Mouse (Mus musculus): Measurements from ENCODE around the gene Ranbp10. TPM values are rescaled to one million over a fixed set of nuclear protein-coding genes. Genes with fewer than 3 reads are reported as not detected.

The Ranbp10 gene
- polyA plus RNA-seq, 1 experiment from 2014 or later, result 11.3 TPM

GRCm38 (mm10) chr8:105788241-105788640, 38.9 kb downstream of the Ranbp10 start:
- Histone ChIP-seq H3K27ac (ENCODE audit: poor library complexity, severe bottlenecking) (no peak overlapping the region), H3K4me3 (no peak overlapping the region), H3K4me1 (replicated peaks) (peaks cover 10% of the 10 kb centered on the region; the same call in 1 of the 2 replicates), H3K36me3 (peaks cover 36% of the 10 kb centered on the region), H3K9ac (no peak overlapping the region), H3K27me3 (replicated peaks) (no peaks in the 10 kb centered on the region), H3K4me2 (no peak overlapping the region), H3K9me3 (replicated peaks) (no peaks in the 10 kb centered on the region)
- no peak for ATAC-seq (ENCODE audit: insufficient number of reproducible peaks, low FRiP score)
- WGBS, result 87% methylated on average over 2 of the region's 2 CpGs

GRCm38 (mm10) chr8:105780298-105780697, 46.9 kb downstream of the Ranbp10 start:
- WGBS, result 88% methylated on average over 5 of the region's 5 CpGs
- H3K36me3 ChIP-seq, result peaks cover 82% of the 10 kb centered on the region
- ATAC-seq (ENCODE audit: insufficient number of reproducible peaks, low FRiP score), result no peak

GRCm38 (mm10) chr8:105777833-105778232, 49.3 kb downstream of the Ranbp10 start:
- H3K27me3 ChIP-seq (replicated peaks), result no peaks in the 10 kb centered on the region
- no peak overlapping the region for H3K4me3 ChIP-seq
- no peak overlapping the region for H3K27ac ChIP-seq (ENCODE audit: poor library complexity, severe bottlenecking)
- ATAC-seq (ENCODE audit: insufficient number of reproducible peaks, low FRiP score), result no peak
- H3K4me2 ChIP-seq, result no peak overlapping the region
- 64% methylated on average over 2 of the region's 2 CpGs for WGBS
- no peak overlapping the region for H3K9ac ChIP-seq
- no peaks in the 10 kb centered on the region for H3K4me1 ChIP-seq (replicated peaks)
- H3K36me3 ChIP-seq, result peaks cover 88% of the 10 kb centered on the region
- no peaks in the 10 kb centered on the region for H3K9me3 ChIP-seq (replicated peaks)

More at GRCm38 (mm10) chr8:105780298-105780697, 46.9 kb downstream of the Ranbp10 start:
- Histone ChIP-seq H3K27me3 (replicated peaks) (no peaks in the 10 kb centered on the region), H3K4me3 (no peak overlapping the region), H3K4me2 (no peak overlapping the region), H3K4me1 (replicated peaks) (no peaks in the 10 kb centered on the region), H3K9ac (no peak overlapping the region), H3K27ac (ENCODE audit: poor library complexity, severe bottlenecking) (no peak overlapping the region), H3K9me3 (replicated peaks) (no peaks in the 10 kb centered on the region)

GRCm38 (mm10) chr8:105774498-105774897, 52.7 kb downstream of the Ranbp10 start:
- no peak overlapping the region for H3K4me3 ChIP-seq
- H3K4me1 ChIP-seq (replicated peaks), result no peaks in the 10 kb centered on the region
- H3K9ac ChIP-seq, result no peak overlapping the region
- no peaks in the 10 kb centered on the region for H3K9me3 ChIP-seq (replicated peaks)
- H3K27me3 ChIP-seq (replicated peaks), result no peaks in the 10 kb centered on the region
- WGBS, result 94% methylated on average over 5 of the region's 5 CpGs
- H3K36me3 ChIP-seq, result peaks cover 89% of the 10 kb centered on the region
- no peak for ATAC-seq (ENCODE audit: insufficient number of reproducible peaks, low FRiP score)
- H3K4me2 ChIP-seq, result no peak overlapping the region
- H3K27ac ChIP-seq (ENCODE audit: poor library complexity, severe bottlenecking), result no peak overlapping the region

GRCm38 (mm10) chr8:105773441-105773861, 53.7 kb downstream of the Ranbp10 start:
- H3K9ac ChIP-seq, result no peak overlapping the region
- no peaks in the 10 kb centered on the region for H3K9me3 ChIP-seq (replicated peaks)
- ATAC-seq (ENCODE audit: insufficient number of reproducible peaks, low FRiP score), result no peak
- no peak overlapping the region for H3K27ac ChIP-seq (ENCODE audit: poor library complexity, severe bottlenecking)
- no peak overlapping the region for H3K4me2 ChIP-seq
- no peaks in the 10 kb centered on the region for H3K27me3 ChIP-seq (replicated peaks)
- WGBS, result 85% methylated on average over 1 of the region's 1 CpGs
- H3K36me3 ChIP-seq, result peaks cover 89% of the 10 kb centered on the region
- no peak overlapping the region for H3K4me3 ChIP-seq
- no peaks in the 10 kb centered on the region for H3K4me1 ChIP-seq (replicated peaks)

DNA sequence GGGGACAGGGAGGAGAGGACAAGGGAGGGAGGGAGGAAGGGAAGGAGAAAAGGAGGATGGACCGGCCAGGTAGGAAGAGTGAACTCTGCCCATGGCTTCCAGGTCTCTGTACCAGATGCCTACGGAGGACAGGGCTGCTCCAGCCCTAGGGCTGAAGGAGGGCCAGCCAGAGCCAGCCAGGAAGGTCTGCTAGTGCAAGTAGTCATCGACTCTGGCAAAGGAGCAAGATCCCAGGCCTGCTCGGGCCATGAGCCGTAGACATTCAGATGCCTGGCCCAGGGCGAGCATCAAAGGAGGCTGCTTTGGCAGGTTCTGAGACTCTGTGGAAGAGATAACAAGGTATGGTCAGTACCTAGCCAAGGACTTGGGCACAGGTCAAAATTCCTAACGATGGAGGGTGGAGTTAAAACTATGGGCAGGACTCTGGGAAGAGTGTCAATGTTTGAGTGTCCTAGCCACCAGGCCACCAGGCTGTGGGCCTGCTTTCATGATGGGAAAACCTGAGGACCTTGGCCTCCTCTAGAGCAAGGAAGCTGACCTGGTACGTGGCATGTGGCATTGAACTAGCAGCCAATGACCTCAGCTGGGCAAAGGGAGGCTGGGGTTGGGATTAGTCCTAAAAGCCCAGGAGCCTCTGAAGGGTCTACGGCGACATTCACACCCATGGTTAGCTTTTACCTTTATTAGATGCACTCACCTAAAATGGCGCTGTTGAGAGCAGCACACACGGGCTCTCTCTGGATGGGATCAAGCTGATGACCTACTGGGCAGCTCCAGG, 55.6 kb downstream of the Ranbp10 start:
- Histone ChIP-seq H3K27me3 (replicated peaks) (no peaks in the 10 kb centered on the region), H3K4me3 (no peak overlapping the region), H3K36me3 (peaks cover 81% of the 10 kb centered on the region), H3K27ac (ENCODE audit: poor library complexity, severe bottlenecking) (no peak overlapping the region), H3K9me3 (replicated peaks) (no peaks in the 10 kb centered on the region), H3K4me1 (replicated peaks) (no peaks in the 10 kb centered on the region), H3K4me2 (no peak overlapping the region), H3K9ac (no peak overlapping the region)
- no peak for ATAC-seq (ENCODE audit: insufficient number of reproducible peaks, low FRiP score)
- WGBS, result 91% methylated on average over 12 of the region's 12 CpGs

GRCm38 (mm10) chr8:105770609-105771008, 56.5 kb downstream of the Ranbp10 start:
- no peak for ATAC-seq (ENCODE audit: insufficient number of reproducible peaks, low FRiP score)
- WGBS, result 79% methylated on average over 1 of the region's 1 CpGs
- no peaks in the 10 kb centered on the region for H3K27me3 ChIP-seq (replicated peaks)
- H3K4me3 ChIP-seq, result no peak overlapping the region
- no peak overlapping the region for H3K27ac ChIP-seq (ENCODE audit: poor library complexity, severe bottlenecking)
- H3K9ac ChIP-seq, result no peak overlapping the region
- no peaks in the 10 kb centered on the region for H3K4me1 ChIP-seq (replicated peaks)
- H3K4me2 ChIP-seq, result no peak overlapping the region
- peaks cover 73% of the 10 kb centered on the region for H3K36me3 ChIP-seq
- no peaks in the 10 kb centered on the region for H3K9me3 ChIP-seq (replicated peaks)

DNA sequence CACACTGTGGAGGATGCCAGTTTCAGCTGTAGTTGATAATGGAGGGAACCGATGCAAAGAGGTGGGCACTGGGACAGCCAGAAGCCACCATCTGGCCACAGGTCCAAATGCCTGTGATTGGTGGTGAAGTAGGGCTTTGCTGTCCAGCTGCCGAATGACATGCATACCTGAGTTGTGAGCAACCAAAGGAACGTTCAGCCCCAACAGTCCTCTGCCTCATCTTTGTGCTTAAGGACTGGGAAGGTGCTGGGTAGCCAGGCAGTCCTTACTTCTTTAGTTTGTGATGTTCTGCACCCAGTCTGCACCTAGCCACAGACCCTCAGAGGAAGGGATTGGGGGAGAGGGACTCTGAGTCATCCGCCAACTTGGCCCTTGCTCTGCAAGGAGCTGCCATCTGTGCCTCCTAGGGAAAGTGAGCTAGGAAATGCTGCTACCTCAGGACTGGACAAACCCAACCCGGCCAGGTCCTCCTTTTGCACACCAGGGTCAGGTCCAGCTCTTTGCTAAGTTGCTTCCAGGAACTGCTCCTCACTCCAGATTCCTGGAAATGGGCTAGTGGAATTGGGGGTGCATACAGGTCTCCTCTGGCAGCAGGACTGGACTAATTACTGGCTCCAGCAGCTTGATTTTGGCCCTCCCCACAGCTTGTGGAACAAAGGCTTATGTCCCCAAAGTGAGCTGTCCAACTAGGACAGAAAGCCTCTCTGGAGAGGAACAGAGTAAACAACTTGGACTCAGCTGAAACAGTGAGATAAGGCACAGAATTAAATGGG, 58.5 kb downstream of the Ranbp10 start:
- H3K4me1 ChIP-seq (replicated peaks), result no peaks in the 10 kb centered on the region
- H3K9me3 ChIP-seq (replicated peaks), result no peaks in the 10 kb centered on the region
- ATAC-seq (ENCODE audit: insufficient number of reproducible peaks, low FRiP score), result no peak
- H3K4me3 ChIP-seq, result no peak overlapping the region
- H3K36me3 ChIP-seq, result peaks cover 55% of the 10 kb centered on the region
- no peak overlapping the region for H3K9ac ChIP-seq
- H3K27me3 ChIP-seq (replicated peaks), result no peaks in the 10 kb centered on the region
- no peak overlapping the region for H3K27ac ChIP-seq (ENCODE audit: poor library complexity, severe bottlenecking)
- 76% methylated on average over 5 of the region's 5 CpGs for WGBS
- no peak overlapping the region for H3K4me2 ChIP-seq

- H3K27ac ChIP-seq (ENCODE audit: poor library complexity, severe bottlenecking), result peak within 1 kb of the TSS; percentile 78
- H3K9ac ChIP-seq, result peak within 1 kb of the TSS; percentile 93
- no peaks in the 10 kb centered on the region for H3K27me3 ChIP-seq (replicated peaks)
- H3K4me1 ChIP-seq (replicated peaks), result peaks cover 11% of the 10 kb centered on the region
- 3% methylated on average over 57 of the region's 57 CpGs for WGBS
- H3K36me3 ChIP-seq, result no peaks in the 10 kb centered on the region
- H3K9me3 ChIP-seq (replicated peaks), result no peaks in the 10 kb centered on the region
- peak; percentile 96 for ATAC-seq (ENCODE audit: insufficient number of reproducible peaks, low FRiP score)
- H3K4me2 ChIP-seq, result peak within 1 kb of the TSS; percentile 79
- H3K4me3 ChIP-seq, result peak within 1 kb of the TSS; percentile 99
Measured at GRCm38 (mm10) chr8:105758277-105759108, 68.7 kb downstream of the Ranbp10 start, which contains the start of gene Gfod2. TSS of gene Gfod2 (minus strand) at chr8:105758664.

DNA sequence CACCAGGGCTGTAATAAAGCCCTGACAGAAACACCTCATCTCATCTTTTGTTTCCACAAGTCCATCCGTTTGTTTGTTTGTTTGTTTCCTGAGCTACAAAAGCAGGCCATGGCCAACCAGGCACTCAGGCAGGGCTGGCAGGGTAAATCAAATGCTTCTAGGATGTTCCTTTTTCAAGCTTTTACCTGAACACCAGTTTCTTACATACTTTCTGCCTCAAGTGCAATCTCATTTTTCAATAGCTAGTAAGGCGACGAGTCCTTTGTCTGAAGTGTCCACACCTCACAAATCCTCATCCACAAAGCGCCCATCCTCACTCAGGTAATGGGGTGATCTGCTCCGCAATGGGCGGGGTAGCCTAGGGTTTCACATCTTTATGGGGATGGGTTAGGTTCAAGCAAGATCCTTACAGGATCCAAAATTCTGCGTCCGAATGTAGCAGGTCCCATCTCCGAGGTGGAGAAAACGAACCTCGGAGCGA, 69.3 kb downstream of the Ranbp10 start:
- WGBS, result 3% methylated on average over 12 of the region's 12 CpGs
- ATAC-seq (ENCODE audit: insufficient number of reproducible peaks, low FRiP score), result peak; percentile 19

More for the DNA sequence above, 69.3 kb downstream of the Ranbp10 start:
- Histone ChIP-seq H3K9ac (peak overlapping the region; percentile 93), H3K36me3 (no peaks in the 10 kb centered on the region), H3K4me2 (peak overlapping the region; percentile 79), H3K27me3 (replicated peaks) (no peaks in the 10 kb centered on the region), H3K9me3 (replicated peaks) (no peaks in the 10 kb centered on the region), H3K4me3 (peak overlapping the region; percentile 99), H3K27ac (ENCODE audit: poor library complexity, severe bottlenecking) (peak overlapping the region; percentile 78; the same call in 1 of the 2 replicates), H3K4me1 (replicated peaks) (peaks cover 11% of the 10 kb centered on the region)

Measured in heart, embryonic 12.5 days (tissue).